Mouse (Mus musculus) heart, postnatal 0 days (tissue): Measurements from ENCODE around the gene Plekhb2. TPM values are rescaled to one million over a fixed set of nuclear protein-coding genes. Genes with fewer than 3 reads are reported as not detected.

Experiments used
- ATAC-seq: fragments of 200-750 bp; cut with Nextera tagmentation; 2 replicates; pipeline ENCODE4 v1.8.0; 2017; ENCODE audit warnings: low read depth, moderate number of reproducible peaks, moderate library complexity; ENCODE audit not compliant: insufficient read depth
- DNase-seq: peaks from one replicate; pipeline ENCODE4 v3.0.0-alpha.2; 2016; ENCODE audit warnings: low spot score
- H3K27ac ChIP-seq: fragments of 300-500 bp; sonication (generic); 2 replicates; pipeline ENCODE4 v1.5.1; 2014; ENCODE audit warnings: low read depth, mild to moderate bottlenecking
- H3K27me3 ChIP-seq: fragments of 300-500 bp; sonication (generic); 2 replicates; pipeline ENCODE4 v1.6.1; 2014; ENCODE audit warnings: low read length, mixed read lengths; ENCODE audit not compliant: control insufficient read depth, insufficient read depth
- H3K36me3 ChIP-seq: fragments of 300-500 bp; sonication (generic); replicated peaks from 2 replicates; pipeline ENCODE4 v1.6.1; 2014; ENCODE audit warnings: low read length, mixed read lengths; ENCODE audit not compliant: control insufficient read depth, insufficient read depth
- H3K4me1 ChIP-seq: fragments of 300-500 bp; sonication (generic); 2 replicates; pipeline ENCODE4 v1.6.1; 2014; ENCODE audit warnings: antibody characterized with exemption; ENCODE audit not compliant: control insufficient read depth, insufficient read depth
- H3K4me2 ChIP-seq: fragments of 300-500 bp; sonication (generic); 2 replicates; pipeline ENCODE4 v1.6.1; 2014; ENCODE audit warnings: low read depth, mild to moderate bottlenecking, low read length, moderate library complexity
- H3K4me3 ChIP-seq: fragments of 300-500 bp; sonication (generic); 2 replicates; pipeline ENCODE4 v1.5.1; 2014; ENCODE audit warnings: low read depth, low read length
- H3K9ac ChIP-seq: fragments of 300-500 bp; sonication (generic); replicated peaks from 2 replicates; pipeline ENCODE4 v1.6.1; 2014; ENCODE audit warnings: low read depth, low read length, mixed read lengths
- H3K9me3 ChIP-seq: fragments of 300-500 bp; sonication (generic); replicated peaks from 2 replicates; pipeline ENCODE4 v1.6.1; 2016; ENCODE audit warnings: low read length; ENCODE audit not compliant: control insufficient read depth
- CTCF ChIP-seq: IDR thresholded peaks from 2 replicates; pipeline ENCODE4 v1.5.1; 2016; ENCODE audit warnings: antibody characterized with exemption, control low read depth, low read depth
- EP300 ChIP-seq: IDR thresholded peaks from 2 replicates; pipeline ENCODE4 v1.6.1; 2016; ENCODE audit warnings: antibody characterized with exemption, low read depth
- WGBS: fragments of 180-500 bp; shearing (Covaris S2); extraction: QIAGEN DNeasy Blood & Tissue Kit; methylation state at CpG from one replicate; pipeline ENCODE4 v1.1.7; 2014; 5-methylcytosine and 5-hydroxymethylcytosine counted together
- polyA plus RNA-seq: library from polyadenylated mRNA; unstranded; fragments of >200 nt; fragmentation: Nextera tagmentation; extraction: Ambion mirVana; gene quantifications from 2 replicates; pipeline ENCODE4 v1.2.1, GENCODE M21; 2015
- total RNA-seq: library from RNA; depleted of rRNA; stranded (reverse); fragments of >200 nt; gene quantifications from 2 replicates; pipeline ENCODE4 v1.2.3, GENCODE M21; 2014; ENCODE audit warnings: low replicate concordance

Gene Plekhb2
- total and polyA plus RNA-seq, 2 experiments from 2014 or later: 67.2 to 79.3 TPM

- Histone ChIP-seq H3K9me3 (no peaks in the 10 kb centered on the region), H3K36me3 (peaks cover 26% of the 10 kb centered on the region), H3K4me3 (no peak overlapping the region), H3K27me3 (no peaks in the 10 kb centered on the region), H3K4me2 (no peak overlapping the region), H3K27ac (no peak overlapping the region), H3K4me1 (peaks cover 18% of the 10 kb centered on the region), H3K9ac (no peak overlapping the region)
- TF ChIP-seq EP300: no peak
- ATAC-seq (no peak), DNase-seq (no peak)
- WGBS: 72% methylated on average over 2 of the region's 2 CpGs
Observed at GRCm38 (mm10) chr1:34834904-34835303, 14.9 kb upstream of the Plekhb2 start.

- peaks cover 36% of the 10 kb centered on the region for H3K4me1 ChIP-seq
- peak overlapping the region; percentile 19; the same call in 1 of the 2 replicates for H3K4me2 ChIP-seq
- 40% methylated on average over 6 of the region's 6 CpGs for WGBS
Observed at GRCm38 (mm10) chr1:34837951-34838689, 11.7 kb upstream of the Plekhb2 start.

GRCm38 (mm10) chr1:34839241-34839640, 10.5 kb upstream of the Plekhb2 start:
- no peak overlapping the region for H3K9ac ChIP-seq
- peaks cover 38% of the 10 kb centered on the region for H3K4me1 ChIP-seq
- no peak overlapping the region for H3K4me3 ChIP-seq
- ATAC-seq (no peak), DNase-seq (no peak)
- no peak for TF ChIP-seq EP300
- TF ChIP-seq CTCF: no peak
- peak overlapping the region; percentile 27 for H3K27ac ChIP-seq
- 29% methylated on average over 12 of the region's 12 CpGs for WGBS
- H3K4me2 ChIP-seq: peak overlapping the region; percentile 22; the same call in 1 of the 2 replicates
- no peaks in the 10 kb centered on the region for H3K27me3 ChIP-seq
- H3K36me3 ChIP-seq: peaks cover 16% of the 10 kb centered on the region
- no peaks in the 10 kb centered on the region for H3K9me3 ChIP-seq

More at GRCm38 (mm10) chr1:34837951-34838689, 11.7 kb upstream of the Plekhb2 start:
- Histone ChIP-seq H3K27me3 (no peaks in the 10 kb centered on the region), H3K27ac (peak overlapping the region; percentile 50; the same call in 1 of the 2 replicates), H3K9me3 (no peaks in the 10 kb centered on the region), H3K9ac (no peak overlapping the region), H3K4me3 (no peak overlapping the region), H3K36me3 (peaks cover 16% of the 10 kb centered on the region)
- DNase-seq: no peak
- no peak for TF ChIP-seq EP300
- TF ChIP-seq CTCF: no peak
- no peak for ATAC-seq

- H3K27ac ChIP-seq: peak overlapping the region; percentile 95
- H3K36me3 ChIP-seq: no peaks in the 10 kb centered on the region
- peak overlapping the region; percentile 67 for H3K4me2 ChIP-seq
- H3K9ac ChIP-seq: peak overlapping the region; percentile 92
- no peaks in the 10 kb centered on the region for H3K27me3 ChIP-seq
- peaks cover 38% of the 10 kb centered on the region for H3K4me1 ChIP-seq
- peak; percentile 33 for DNase-seq
- no peaks in the 10 kb centered on the region for H3K9me3 ChIP-seq
- ATAC-seq: no peak
- TF ChIP-seq EP300 (no peak), CTCF (no peak)
- WGBS: under 1% methylated on average over 12 of the region's 12 CpGs
- peak overlapping the region; percentile 91 for H3K4me3 ChIP-seq
Observed at GRCm38 (mm10) chr1:34841709-34842388, 7.9 kb upstream of the Plekhb2 start.

GRCm38 (mm10) chr1:34842389-34842861, 7.4 kb upstream of the Plekhb2 start:
- Histone ChIP-seq H3K4me1 (peaks cover 38% of the 10 kb centered on the region), H3K27me3 (no peaks in the 10 kb centered on the region), H3K9me3 (no peaks in the 10 kb centered on the region), H3K4me3 (peak overlapping the region; percentile 91), H3K4me2 (peak overlapping the region; percentile 67), H3K9ac (peak overlapping the region; percentile 92), H3K27ac (peak overlapping the region; percentile 95), H3K36me3 (no peaks in the 10 kb centered on the region)
- under 1% methylated on average over 39 of the region's 51 CpGs for WGBS
- ATAC-seq (peak; percentile 87), DNase-seq (peak; percentile 64)
- TF ChIP-seq EP300: no peak
- no peak for TF ChIP-seq CTCF
